Mouse (Mus musculus): ENCODE results near the gene Rhbdl3.

Rhbdl3 gene

GRCm38 (mm10) chr11:80384461-80384860 is 83.7 kb downstream of the Rhbdl3 start:
- no peak for DNase-seq (ENCODE audit: low spot score in 2 of 2)

- no peak for DNase-seq (ENCODE audit: low spot score in 2 of 2)
Measured at GRCm38 (mm10) chr11:80385055-80385454, 84.3 kb downstream of the Rhbdl3 start.

DNA sequence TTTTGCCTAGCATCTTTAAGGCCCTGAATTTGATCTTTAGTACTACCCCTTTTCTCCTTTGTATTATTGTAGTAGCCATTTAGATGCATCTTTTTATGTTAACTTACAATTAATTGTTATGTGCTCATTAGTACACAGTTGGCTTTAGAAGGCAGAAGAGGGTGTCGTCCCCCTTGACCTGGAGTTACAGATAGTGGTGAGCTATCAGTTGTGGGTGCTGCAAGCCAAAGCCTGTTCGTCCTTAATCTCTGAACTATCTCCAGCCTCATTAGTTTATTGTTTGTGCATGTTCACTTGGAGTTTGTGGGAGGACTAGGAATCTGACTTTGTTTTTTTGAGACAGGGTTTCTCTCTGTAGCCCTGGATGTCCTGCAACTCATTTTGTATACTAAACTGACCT is 86.1 kb downstream of the Rhbdl3 start:
- no peak for DNase-seq (ENCODE audit: low spot score in 2 of 2)

GRCm38 (mm10) chr11:80389885-80390284 is 89.2 kb downstream of the Rhbdl3 start:
- DNase-seq (ENCODE audit: low spot score in 2 of 2), result no peak

GRCm38 (mm10) chr11:80391407-80392120 is 90.9 kb downstream of the Rhbdl3 start:
- no peak for DNase-seq (ENCODE audit: low spot score in 2 of 2)

DNA sequence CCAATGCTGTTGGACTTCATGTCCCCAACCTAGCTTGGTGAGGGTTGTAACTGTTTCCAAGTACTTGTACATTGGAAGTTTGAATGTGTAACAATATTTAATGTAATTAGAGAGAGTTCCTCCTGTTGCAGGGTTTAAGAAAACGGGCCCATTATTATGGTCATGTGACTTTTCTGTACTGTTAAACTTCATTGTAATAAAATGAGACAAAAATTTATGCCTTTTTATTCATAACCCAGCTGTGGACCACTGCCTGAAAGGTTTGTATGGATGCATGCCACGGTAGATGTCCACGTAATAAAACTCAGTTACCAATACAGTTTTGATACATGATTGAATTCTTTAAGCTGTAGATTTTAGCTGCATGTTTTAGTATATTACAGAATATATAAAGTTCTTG is 95.2 kb downstream of the Rhbdl3 start:
- no peak for DNase-seq (ENCODE audit: low spot score in 2 of 2)

- DNase-seq (ENCODE audit: low spot score in 2 of 2), result no peak
Measured at GRCm38 (mm10) chr11:80396617-80397016, 95.9 kb downstream of the Rhbdl3 start.
